Mouse (Mus musculus): ENCODE results near the gene 9530003J23Rik. TPM values are rescaled to one million over a fixed set of nuclear protein-coding genes. Genes with fewer than 3 reads are reported as not detected.

The 9530003J23Rik gene
- polyA plus RNA-seq, 1 experiment from 2014 or later, result not detected

DNA sequence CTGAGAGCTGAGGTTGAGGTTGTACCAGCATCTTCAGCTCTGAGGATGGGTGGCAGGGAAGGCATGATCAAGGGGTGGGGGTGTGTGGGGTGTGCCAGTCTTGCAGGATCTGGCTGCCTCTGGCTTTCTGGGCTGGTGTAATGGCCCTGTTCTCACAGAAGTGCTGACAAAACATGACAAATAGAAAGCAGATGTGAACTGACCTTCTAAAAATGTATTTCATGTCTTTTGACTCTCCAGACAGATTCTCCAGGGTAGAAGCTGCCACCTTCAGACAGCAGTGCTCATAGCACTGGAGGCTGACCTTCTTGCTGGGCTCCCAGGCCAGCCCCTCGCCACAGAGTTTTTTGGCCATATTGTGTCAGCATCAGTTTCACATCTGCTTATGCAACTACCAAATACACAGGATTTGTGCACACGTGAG, 34.9 kb downstream of the 9530003J23Rik start:
- H3K4me1 ChIP-seq, result peaks cover 12% of the 10 kb centered on the region
- H3K4me3 ChIP-seq, result no peak overlapping the region
- no peak overlapping the region for H3K9ac ChIP-seq
- ATAC-seq, result no peak
- H3K9me3 ChIP-seq (replicated peaks), result no peaks in the 10 kb centered on the region
- H3K36me3 ChIP-seq, result no peaks in the 10 kb centered on the region
- H3K27me3 ChIP-seq (replicated peaks), result 0 out of 2 replicates have a peak, but pooled peaks cover 1% of the 10 kb centered on the region
- WGBS (ENCODE audit: insufficient replicate concordance), result 61% methylated on average over 2 of the region's 2 CpGs
- H3K27ac ChIP-seq, result no peak overlapping the region
- H3K4me2 ChIP-seq, result no peak overlapping the region

DNA sequence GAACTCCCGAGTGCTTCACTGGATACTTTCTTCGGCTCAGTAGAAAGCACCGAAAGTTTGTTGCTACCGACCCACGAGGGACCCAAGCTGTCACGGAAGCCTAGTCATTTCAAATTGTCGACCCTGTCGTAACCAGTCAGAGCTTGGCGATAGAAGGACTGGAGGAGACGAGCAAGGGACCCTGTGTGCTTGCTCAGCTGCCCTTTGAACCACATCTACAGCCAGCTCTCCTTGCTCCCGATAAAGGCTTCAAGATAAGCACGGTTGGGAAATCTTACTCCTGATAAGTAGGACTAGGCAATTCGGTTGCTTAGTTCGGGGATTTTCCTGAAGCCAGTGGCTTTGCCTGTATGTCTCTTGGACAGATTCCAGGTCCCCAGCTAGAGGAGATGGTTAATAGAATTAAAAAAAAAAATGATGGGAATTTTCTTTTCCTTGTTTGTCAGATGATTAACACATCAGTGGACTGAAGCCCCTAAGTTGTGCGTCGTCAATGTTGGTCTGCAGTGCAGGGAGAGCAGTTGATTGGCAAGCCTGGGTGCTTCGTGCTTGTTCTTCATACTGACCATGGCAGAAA, 35.4 kb downstream of the 9530003J23Rik start:
- Histone ChIP-seq H3K4me3 (no peak overlapping the region), H3K4me2 (no peak overlapping the region)
- no peak for ATAC-seq

DNA sequence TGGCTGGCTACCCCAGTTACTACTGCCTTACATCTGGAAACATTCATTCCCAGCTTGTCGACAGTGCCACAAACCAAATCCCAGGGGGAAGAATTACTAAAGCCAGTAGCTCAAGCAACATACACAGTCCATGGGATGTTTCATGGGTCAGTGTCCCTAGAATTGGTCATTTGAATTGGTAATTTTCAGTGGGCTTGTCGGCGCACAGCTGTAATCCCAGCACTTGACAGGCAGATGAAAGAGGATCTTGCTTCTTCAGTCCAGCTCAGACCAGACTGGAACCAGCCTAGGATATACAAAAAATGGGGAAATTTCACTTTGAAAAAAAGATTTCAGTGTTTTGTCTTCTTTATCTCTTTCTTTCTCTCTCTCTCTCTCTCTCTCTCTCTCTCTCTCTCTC, 38.8 kb downstream of the 9530003J23Rik start:
- no peak overlapping the region for H3K4me3 ChIP-seq
- peaks cover 12% of the 10 kb centered on the region for H3K4me1 ChIP-seq
- H3K27me3 ChIP-seq (replicated peaks), result 0 out of 2 replicates have a peak, but pooled peaks cover 3% of the 10 kb centered on the region
- no peak for ATAC-seq
- no peaks in the 10 kb centered on the region for H3K36me3 ChIP-seq
- WGBS (ENCODE audit: insufficient replicate concordance), result 84% methylated on average over 3 of the region's 3 CpGs
- no peak overlapping the region for H3K27ac ChIP-seq
- H3K9ac ChIP-seq, result no peak overlapping the region
- H3K9me3 ChIP-seq (replicated peaks), result no peaks in the 10 kb centered on the region
- H3K4me2 ChIP-seq, result no peak overlapping the region

More for the DNA sequence above, 35.4 kb downstream of the 9530003J23Rik start:
- Histone ChIP-seq H3K27me3 (replicated peaks) (0 out of 2 replicates have a peak, but pooled peaks cover 3% of the 10 kb centered on the region), H3K27ac (no peak overlapping the region), H3K36me3 (no peaks in the 10 kb centered on the region), H3K9ac (no peak overlapping the region), H3K4me1 (peaks cover 12% of the 10 kb centered on the region), H3K9me3 (replicated peaks) (no peaks in the 10 kb centered on the region)
- 59% methylated on average over 17 of the region's 17 CpGs for WGBS (ENCODE audit: insufficient replicate concordance)

DNA sequence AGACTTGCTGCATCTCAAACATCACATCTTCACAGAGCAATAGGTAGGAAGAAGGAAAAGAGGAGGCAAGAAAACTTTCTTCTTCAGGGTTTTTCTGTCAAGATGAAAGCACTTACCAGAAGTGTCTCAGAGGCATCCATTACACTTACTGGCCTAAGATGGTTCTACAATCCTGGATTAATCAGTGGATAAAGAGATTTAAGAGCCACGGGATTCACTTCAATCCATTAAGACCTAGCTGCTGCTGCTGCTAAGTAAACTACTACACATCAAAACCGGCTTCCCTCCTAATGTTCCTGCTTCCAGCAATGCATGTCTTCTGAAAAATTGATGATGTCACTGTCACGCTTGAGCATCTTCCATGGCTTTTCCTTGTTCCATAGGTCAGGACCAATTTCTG, 41.8 kb downstream of the 9530003J23Rik start:
- Histone ChIP-seq H3K9me3 (replicated peaks) (no peaks in the 10 kb centered on the region), H3K4me2 (no peak overlapping the region), H3K4me1 (0 out of 2 replicates have a peak, but pooled peaks cover 10% of the 10 kb centered on the region), H3K9ac (no peak overlapping the region), H3K27ac (no peak overlapping the region), H3K36me3 (no peaks in the 10 kb centered on the region), H3K4me3 (no peak overlapping the region), H3K27me3 (replicated peaks) (0 out of 2 replicates have a peak, but pooled peaks cover 3% of the 10 kb centered on the region)
- ATAC-seq, result no peak
- WGBS (ENCODE audit: insufficient replicate concordance), result 69% methylated on average over 3 of the region's 3 CpGs

DNA sequence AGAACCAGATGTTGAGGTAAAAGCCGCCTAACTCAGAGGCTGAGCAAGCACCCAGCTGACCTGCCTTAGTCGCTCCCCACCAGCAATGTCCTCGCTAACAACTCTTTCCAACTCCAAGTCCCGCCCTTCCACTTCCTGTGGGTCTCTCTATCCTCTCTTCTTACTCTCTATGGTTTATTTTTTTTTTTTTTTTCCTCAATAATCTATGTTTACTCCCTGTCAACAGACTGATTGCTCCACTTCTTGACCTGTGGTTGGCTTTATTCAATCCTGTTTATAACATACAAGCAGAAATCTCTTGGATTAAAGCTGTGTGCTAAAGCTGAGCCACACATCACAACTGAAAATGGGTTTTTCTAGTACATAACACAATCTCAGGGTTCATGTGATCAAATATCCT, 42.8 kb downstream of the 9530003J23Rik start:
- Histone ChIP-seq H3K4me2 (no peak overlapping the region), H3K27me3 (replicated peaks) (0 out of 2 replicates have a peak, but pooled peaks cover 3% of the 10 kb centered on the region), H3K4me1 (0 out of 2 replicates have a peak, but pooled peaks cover 10% of the 10 kb centered on the region), H3K9me3 (replicated peaks) (no peaks in the 10 kb centered on the region), H3K4me3 (no peak overlapping the region), H3K36me3 (no peaks in the 10 kb centered on the region), H3K9ac (no peak overlapping the region), H3K27ac (no peak overlapping the region)
- 87% methylated on average over 4 of the region's 4 CpGs for WGBS (ENCODE audit: insufficient replicate concordance)
- no peak for ATAC-seq

DNA sequence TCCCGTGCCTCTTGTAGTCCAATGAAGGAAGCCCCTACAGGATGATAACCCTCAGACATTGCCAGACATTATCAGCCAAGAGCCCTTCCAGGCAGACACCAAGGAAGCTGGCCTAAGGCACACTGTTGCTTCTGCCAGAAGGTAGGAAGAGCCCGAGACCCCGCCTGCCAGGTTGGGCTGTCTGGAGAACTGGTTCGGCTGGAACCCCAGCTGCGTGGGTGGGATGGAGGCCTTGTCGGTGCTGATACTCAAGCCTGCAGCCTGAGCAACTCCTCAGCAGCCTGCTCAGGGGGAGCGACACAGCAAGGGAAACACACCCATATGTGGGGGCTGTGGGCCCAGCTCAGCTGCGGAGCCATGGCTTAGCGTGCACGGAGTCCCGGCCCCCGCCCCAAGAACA, 43.5 kb downstream of the 9530003J23Rik start:
- ATAC-seq, result no peak
- WGBS (ENCODE audit: insufficient replicate concordance), result 85% methylated on average over 12 of the region's 12 CpGs
- Histone ChIP-seq H3K9me3 (replicated peaks) (no peaks in the 10 kb centered on the region), H3K4me3 (no peak overlapping the region), H3K27me3 (replicated peaks) (0 out of 2 replicates have a peak, but pooled peaks cover 3% of the 10 kb centered on the region), H3K4me1 (0 out of 2 replicates have a peak, but pooled peaks cover 12% of the 10 kb centered on the region), H3K27ac (no peak overlapping the region), H3K36me3 (no peaks in the 10 kb centered on the region), H3K9ac (no peak overlapping the region), H3K4me2 (no peak overlapping the region)

DNA sequence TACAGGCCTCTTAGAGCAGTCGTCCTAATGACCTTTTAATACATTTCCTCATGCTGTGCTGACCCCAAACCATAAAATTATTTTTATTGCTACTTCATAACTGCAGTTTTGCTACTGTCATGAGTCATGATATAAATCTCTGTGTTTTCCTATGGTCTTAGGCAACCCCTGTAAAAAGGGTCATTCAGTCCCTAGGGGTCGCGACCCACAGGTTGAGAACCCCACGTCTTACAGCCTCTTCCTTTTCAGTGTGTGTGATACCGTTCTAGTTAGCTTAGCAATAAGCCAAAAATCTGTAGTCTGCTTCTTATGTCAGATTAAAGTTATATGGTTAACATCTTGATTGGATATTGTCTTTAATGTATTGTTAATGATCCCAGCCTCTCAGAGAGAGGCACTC, 45.1 kb downstream of the 9530003J23Rik start:
- 0 out of 2 replicates have a peak, but pooled peaks cover under 1% of the 10 kb centered on the region for H3K27me3 ChIP-seq (replicated peaks)
- 79% methylated on average over 5 of the region's 5 CpGs for WGBS (ENCODE audit: insufficient replicate concordance)
- no peaks in the 10 kb centered on the region for H3K9me3 ChIP-seq (replicated peaks)
- no peak overlapping the region for H3K9ac ChIP-seq
- no peak overlapping the region for H3K4me2 ChIP-seq
- no peak overlapping the region for H3K4me3 ChIP-seq
- 0 out of 2 replicates have a peak, but pooled peaks cover 12% of the 10 kb centered on the region for H3K4me1 ChIP-seq
- H3K36me3 ChIP-seq, result no peaks in the 10 kb centered on the region
- ATAC-seq, result no peak
- H3K27ac ChIP-seq, result no peak overlapping the region

DNA sequence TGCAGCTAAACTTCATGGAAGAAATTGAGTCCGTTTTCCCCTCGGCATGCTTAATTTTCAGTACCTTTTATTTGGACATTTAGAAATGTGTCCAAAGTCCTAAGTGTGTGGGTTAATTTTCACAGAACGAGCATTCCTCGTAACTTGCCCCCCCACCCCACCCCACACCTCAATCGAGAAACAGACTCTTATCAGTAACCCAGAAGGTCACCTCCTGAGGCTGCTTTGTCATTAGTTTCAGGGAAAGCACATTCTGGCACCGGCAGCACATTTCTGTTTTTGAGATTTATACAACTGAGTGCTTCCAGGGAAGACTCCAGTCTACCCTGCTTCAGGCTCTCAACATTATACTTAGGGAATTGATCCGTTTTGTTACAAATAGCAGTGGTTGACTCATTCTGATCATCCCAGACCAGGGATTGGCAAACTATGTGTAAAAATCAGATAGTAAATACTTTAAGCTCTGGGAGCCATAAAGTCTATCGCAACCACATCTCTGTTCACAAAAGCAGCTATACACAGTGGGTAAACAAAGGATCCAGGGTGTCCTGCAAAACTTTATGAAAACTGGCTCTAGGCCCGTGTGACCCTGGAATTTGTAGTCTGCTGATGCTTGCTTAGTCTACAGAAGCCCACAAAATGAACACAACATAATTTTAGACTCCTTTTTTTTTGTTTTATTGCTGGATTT, 53.0 kb downstream of the 9530003J23Rik start:
- peaks cover 22% of the 10 kb centered on the region for H3K4me1 ChIP-seq
- no peak overlapping the region for H3K4me3 ChIP-seq
- WGBS (ENCODE audit: insufficient replicate concordance), result 46% methylated on average over 9 of the region's 9 CpGs
- H3K36me3 ChIP-seq, result no peaks in the 10 kb centered on the region
- H3K9me3 ChIP-seq (replicated peaks), result no peaks in the 10 kb centered on the region
- no peak for ATAC-seq
- H3K27ac ChIP-seq, result no peak overlapping the region
- H3K27me3 ChIP-seq (replicated peaks), result peaks cover 14% of the 10 kb centered on the region; the same call in 1 of the 2 replicates
- no peak overlapping the region for H3K4me2 ChIP-seq
- no peak overlapping the region for H3K9ac ChIP-seq

Other genes starting within 250 kb of the 9530003J23Rik start
- not detected in 2 replicates for gene Lrrc10, start 193.4 kb downstream of the 9530003J23Rik start, polyA plus RNA-seq (2016; fragmentation: Nextera tagmentation; extraction: Ambion mirVana)
- 249 and 252 TPM in 2 replicates for gene Cct2, start 174.9 kb downstream of the 9530003J23Rik start, polyA plus RNA-seq (2016; fragmentation: Nextera tagmentation; extraction: Ambion mirVana)
- 11.3 and 13.3 TPM in 2 replicates for gene Frs2, start 90.2 kb downstream of the 9530003J23Rik start, polyA plus RNA-seq (2016; fragmentation: Nextera tagmentation; extraction: Ambion mirVana)
- 54.0 and 61.9 TPM in 2 replicates for gene Yeats4, start 14.2 kb downstream of the 9530003J23Rik start, polyA plus RNA-seq (2016; fragmentation: Nextera tagmentation; extraction: Ambion mirVana)
- gene Lyz2, start 43.6 kb upstream of the 9530003J23Rik start, polyA plus RNA-seq (2016; fragmentation: Nextera tagmentation; extraction: Ambion mirVana), result 115 and 120 TPM in 2 replicates
- not detected in 2 replicates for gene Lyz1, start 54.2 kb upstream of the 9530003J23Rik start, polyA plus RNA-seq (2016; fragmentation: Nextera tagmentation; extraction: Ambion mirVana)
- gene Cpsf6, start 141.3 kb upstream of the 9530003J23Rik start, polyA plus RNA-seq (2016; fragmentation: Nextera tagmentation; extraction: Ambion mirVana), result 92.5 and 96.8 TPM in 2 replicates

Measured in liver, embryonic 12.5 days (tissue).